Mouse (Mus musculus) midbrain, embryonic 16.5 days (tissue): ENCODE data around the gene Pid1. TPM values are rescaled to one million over a fixed set of nuclear protein-coding genes. Genes with fewer than 3 reads are reported as not detected.

ENCODE experiments used
- ATAC-seq: fragments of 200-750 bp; cut with Nextera tagmentation; 2 replicates; pipeline ENCODE4 v1.8.0; 2017; ENCODE audit warnings: moderate TSS enrichment
- H3K27ac ChIP-seq: fragments of 300-500 bp; sonication (generic); 2 replicates; pipeline ENCODE4 v1.5.1; 2014; ENCODE audit warnings: mild to moderate bottlenecking, low read length, mixed read lengths
- H3K27me3 ChIP-seq: fragments of 300-500 bp; sonication (generic); 2 replicates; pipeline ENCODE4 v1.6.1; 2014; ENCODE audit warnings: low read depth, low read length, mixed read lengths; ENCODE audit not compliant: control insufficient read depth, insufficient read depth
- H3K36me3 ChIP-seq: fragments of 300-500 bp; sonication (generic); 2 replicates; pipeline ENCODE4 v1.6.1; 2014; ENCODE audit warnings: mild to moderate bottlenecking, low read length, moderate library complexity, mixed read lengths; ENCODE audit not compliant: control insufficient read depth, insufficient read depth
- H3K4me1 ChIP-seq: fragments of 300-500 bp; sonication (generic); 2 replicates; pipeline ENCODE4 v1.6.1; 2014; ENCODE audit warnings: mild to moderate bottlenecking, low read length, mixed read lengths; ENCODE audit not compliant: control insufficient read depth, insufficient read depth
- H3K4me2 ChIP-seq: fragments of 300-500 bp; sonication (generic); 2 replicates; pipeline ENCODE4 v1.6.1; 2014; ENCODE audit warnings: mild to moderate bottlenecking, low read length, mixed read lengths
- H3K4me3 ChIP-seq: fragments of 300-500 bp; sonication (generic); 2 replicates; pipeline ENCODE4 v1.5.1; 2014; ENCODE audit warnings: low read depth, mild to moderate bottlenecking, low read length, moderate library complexity, mixed read lengths
- H3K9ac ChIP-seq: fragments of 300-500 bp; sonication (generic); 2 replicates; pipeline ENCODE4 v1.6.1; 2014; ENCODE audit warnings: low read depth, low read length, mixed read lengths
- H3K9me3 ChIP-seq: fragments of 300-500 bp; sonication (generic); replicated peaks from 2 replicates; pipeline ENCODE4 v1.6.1; 2014; ENCODE audit warnings: mild to moderate bottlenecking, low read length, mixed read lengths; ENCODE audit not compliant: control insufficient read depth, poor library complexity, severe bottlenecking
- WGBS: fragments of 180-500 bp; shearing (Covaris S2); extraction: QIAGEN DNeasy Blood & Tissue Kit; methylation state at CpG from one replicate; pipeline ENCODE4 v1.1.7; 2014; 5-methylcytosine and 5-hydroxymethylcytosine counted together
- polyA plus RNA-seq: library from polyadenylated mRNA; unstranded; fragments of >200 nt; fragmentation: Nextera tagmentation; extraction: Ambion mirVana; gene quantifications from 2 replicates; pipeline ENCODE4 v1.2.1, GENCODE M21; 2015

The Pid1 gene
- polyA plus RNA-seq, 1 experiment from 2014 or later: 82.7 TPM

DNA sequence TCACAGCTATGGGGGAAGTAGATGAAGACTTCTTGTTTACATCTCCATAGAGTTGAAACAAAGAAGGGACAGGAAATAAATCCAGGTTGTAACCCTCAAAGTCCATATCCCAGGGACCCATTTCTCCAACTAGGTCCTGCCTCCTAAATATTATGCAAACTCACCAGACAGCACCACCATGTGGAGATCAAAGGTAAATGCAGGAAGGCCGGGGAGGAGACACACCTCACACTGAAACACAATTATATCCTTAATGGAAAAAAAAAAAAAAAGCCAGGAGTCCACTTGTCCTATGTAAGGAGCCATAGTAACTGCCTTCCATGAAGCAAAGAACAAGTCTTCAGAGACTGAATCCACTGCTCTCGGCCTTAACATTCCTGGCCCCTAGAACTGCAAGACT, 261.9 kb downstream of the Pid1 start:
- Histone ChIP-seq H3K4me1 (no peaks in the 10 kb centered on the region), H3K4me2 (no peak overlapping the region), H3K9ac (no peak overlapping the region), H3K4me3 (no peak overlapping the region), H3K36me3 (no peaks in the 10 kb centered on the region), H3K9me3 (no peaks in the 10 kb centered on the region), H3K27me3 (no peaks in the 10 kb centered on the region), H3K27ac (no peak overlapping the region)
- 80% methylated on average over 2 of the region's 2 CpGs for WGBS
- ATAC-seq: no peak

DNA sequence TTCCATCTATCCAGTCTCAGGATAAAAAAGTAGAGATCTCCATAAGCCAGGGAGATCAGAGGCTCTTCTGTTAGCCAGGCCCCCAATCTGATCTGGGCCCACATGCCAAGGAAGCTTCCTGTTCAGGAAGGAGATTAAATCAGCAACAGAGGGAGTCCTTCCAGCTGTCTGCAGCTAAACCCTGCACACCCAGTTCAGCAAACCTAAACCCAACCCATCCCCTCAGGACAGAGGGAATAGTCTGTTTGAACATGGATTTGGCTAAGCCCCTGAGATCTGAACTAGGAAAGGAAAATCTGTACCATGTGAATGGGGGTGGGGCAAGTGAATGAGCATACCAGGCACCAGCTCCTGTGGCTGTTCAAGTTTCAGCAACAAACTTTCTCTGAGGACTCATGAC, 266.6 kb downstream of the Pid1 start:
- Histone ChIP-seq H3K4me2 (no peak overlapping the region), H3K4me3 (no peak overlapping the region), H3K4me1 (peaks cover 3% of the 10 kb centered on the region), H3K27ac (no peak overlapping the region), H3K36me3 (no peaks in the 10 kb centered on the region), H3K27me3 (no peaks in the 10 kb centered on the region), H3K9ac (no peak overlapping the region), H3K9me3 (no peaks in the 10 kb centered on the region)
- ATAC-seq: no peak

DNA sequence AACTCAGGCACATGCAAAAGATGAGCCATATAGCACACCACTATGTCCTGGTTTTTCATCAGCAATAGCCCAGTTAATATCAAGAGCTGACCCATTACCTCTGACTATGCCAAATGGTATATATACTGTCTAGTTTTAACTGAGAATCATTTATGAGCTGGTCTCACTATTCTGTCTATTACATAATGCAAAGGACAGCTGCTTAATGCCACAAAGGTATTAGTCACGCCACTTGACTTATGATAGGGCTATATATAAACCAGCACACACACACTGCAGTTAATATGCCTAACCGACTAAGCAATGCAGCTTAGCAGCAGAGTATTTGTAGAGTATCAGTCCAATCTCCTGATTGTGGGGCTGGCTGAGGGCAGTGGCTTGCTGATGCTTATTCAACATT, 270.7 kb downstream of the Pid1 start:
- no peaks in the 10 kb centered on the region for H3K27me3 ChIP-seq
- H3K4me3 ChIP-seq: no peak overlapping the region
- no peak overlapping the region for H3K27ac ChIP-seq
- 63% methylated on average over 2 of the region's 2 CpGs for WGBS
- no peak overlapping the region for H3K4me2 ChIP-seq
- ATAC-seq: no peak
- H3K4me1 ChIP-seq: peaks cover 3% of the 10 kb centered on the region
- no peak overlapping the region for H3K9ac ChIP-seq
- no peaks in the 10 kb centered on the region for H3K36me3 ChIP-seq
- H3K9me3 ChIP-seq: no peaks in the 10 kb centered on the region

DNA sequence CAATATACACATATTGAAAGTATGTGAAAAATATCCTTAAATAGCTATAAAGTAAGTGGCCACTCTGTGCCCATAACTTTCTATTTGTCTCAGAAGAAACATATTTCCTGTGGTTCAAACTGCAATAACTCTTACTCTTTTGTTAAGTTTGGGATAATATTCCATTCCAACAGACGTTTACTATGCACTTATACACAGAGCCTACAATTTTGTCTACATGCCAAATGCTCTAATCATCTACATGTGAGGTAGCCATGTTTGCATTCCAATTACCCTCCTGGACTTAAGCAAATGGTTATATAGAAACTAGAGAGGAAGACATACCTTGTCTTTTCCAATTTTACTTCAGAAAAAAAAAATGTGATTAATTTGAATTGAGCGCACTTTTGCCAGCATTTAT, 274.3 kb downstream of the Pid1 start:
- Histone ChIP-seq H3K9ac (no peak overlapping the region), H3K9me3 (no peaks in the 10 kb centered on the region), H3K27me3 (no peaks in the 10 kb centered on the region), H3K4me1 (peaks cover 3% of the 10 kb centered on the region), H3K4me2 (no peak overlapping the region), H3K36me3 (no peaks in the 10 kb centered on the region), H3K27ac (no peak overlapping the region), H3K4me3 (no peak overlapping the region)
- 85% methylated on average over 2 of the region's 2 CpGs for WGBS
- no peak for ATAC-seq

DNA sequence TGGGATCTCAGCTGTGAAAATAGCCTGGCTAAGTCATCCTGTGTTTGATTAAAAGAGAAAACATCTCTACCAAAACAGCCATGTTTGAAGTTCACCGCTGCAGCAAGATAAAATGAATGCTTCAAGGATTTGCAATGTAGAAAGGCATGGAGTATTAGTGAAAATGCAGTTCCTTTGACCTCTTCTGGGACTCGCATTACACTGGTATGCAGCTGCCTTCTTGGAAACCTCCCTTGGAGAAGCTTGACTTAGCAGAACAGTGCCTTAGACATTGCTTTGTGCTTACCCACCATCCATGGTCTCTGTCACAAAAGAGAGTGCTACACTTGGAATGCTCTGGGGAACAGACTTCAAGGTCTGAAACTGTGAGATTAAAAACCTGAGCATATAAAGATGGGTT, 276.0 kb downstream of the Pid1 start:
- WGBS: 66% methylated on average over 2 of the region's 2 CpGs
- no peaks in the 10 kb centered on the region for H3K9me3 ChIP-seq
- no peak overlapping the region for H3K9ac ChIP-seq
- H3K4me2 ChIP-seq: no peak overlapping the region
- no peaks in the 10 kb centered on the region for H3K4me1 ChIP-seq
- no peak overlapping the region for H3K27ac ChIP-seq
- no peaks in the 10 kb centered on the region for H3K27me3 ChIP-seq
- no peak overlapping the region for H3K4me3 ChIP-seq
- no peaks in the 10 kb centered on the region for H3K36me3 ChIP-seq
- ATAC-seq: no peak

DNA sequence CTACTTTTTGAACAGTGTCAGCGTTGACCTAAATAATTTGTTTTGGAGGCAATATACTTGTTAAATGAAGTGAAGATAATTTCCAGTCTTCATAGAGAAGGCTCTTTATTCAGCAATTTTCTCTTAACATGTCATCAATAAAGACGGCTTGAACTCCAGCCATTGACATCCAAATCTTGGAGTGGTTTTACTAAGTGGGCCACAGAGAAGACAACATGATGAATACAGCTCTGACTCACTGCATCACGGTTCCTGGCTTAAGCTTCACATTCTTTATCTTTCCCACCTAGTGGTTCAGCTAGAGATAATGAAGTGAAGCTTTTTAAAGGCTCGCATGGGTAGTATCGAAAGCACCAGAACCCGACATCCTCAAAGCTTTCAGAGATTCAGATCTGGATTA, 276.7 kb downstream of the Pid1 start:
- Histone ChIP-seq H3K4me1 (no peaks in the 10 kb centered on the region), H3K4me3 (no peak overlapping the region), H3K9me3 (no peaks in the 10 kb centered on the region), H3K9ac (no peak overlapping the region), H3K27ac (no peak overlapping the region), H3K36me3 (no peaks in the 10 kb centered on the region), H3K4me2 (no peak overlapping the region), H3K27me3 (no peaks in the 10 kb centered on the region)
- 76% methylated on average over 6 of the region's 6 CpGs for WGBS
- no peak for ATAC-seq

DNA sequence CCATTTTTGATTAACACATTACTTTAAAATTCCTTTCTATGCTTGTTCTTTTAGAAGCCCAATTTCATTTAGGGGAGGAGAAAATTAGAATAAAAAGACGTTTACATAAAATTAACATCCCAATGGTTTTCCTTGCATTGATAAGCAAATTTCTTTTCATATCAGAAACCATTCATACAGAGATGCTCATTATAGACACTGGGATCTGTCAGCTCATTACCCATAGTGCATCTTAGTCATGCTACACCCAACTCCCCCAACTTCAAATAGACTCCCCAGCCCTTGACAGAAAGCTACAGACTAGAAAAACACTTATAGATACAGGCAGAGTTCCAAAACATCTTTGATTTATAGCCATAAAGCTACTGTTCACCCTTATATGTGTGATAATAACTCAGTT, 277.5 kb downstream of the Pid1 start:
- H3K4me1 ChIP-seq: no peaks in the 10 kb centered on the region
- H3K9ac ChIP-seq: no peak overlapping the region
- H3K4me2 ChIP-seq: no peak overlapping the region
- H3K36me3 ChIP-seq: no peaks in the 10 kb centered on the region
- no peaks in the 10 kb centered on the region for H3K9me3 ChIP-seq
- H3K4me3 ChIP-seq: no peak overlapping the region
- no peak overlapping the region for H3K27ac ChIP-seq
- H3K27me3 ChIP-seq: no peaks in the 10 kb centered on the region
- WGBS: 41% methylated on average over 1 of the region's 1 CpGs
- no peak for ATAC-seq

DNA sequence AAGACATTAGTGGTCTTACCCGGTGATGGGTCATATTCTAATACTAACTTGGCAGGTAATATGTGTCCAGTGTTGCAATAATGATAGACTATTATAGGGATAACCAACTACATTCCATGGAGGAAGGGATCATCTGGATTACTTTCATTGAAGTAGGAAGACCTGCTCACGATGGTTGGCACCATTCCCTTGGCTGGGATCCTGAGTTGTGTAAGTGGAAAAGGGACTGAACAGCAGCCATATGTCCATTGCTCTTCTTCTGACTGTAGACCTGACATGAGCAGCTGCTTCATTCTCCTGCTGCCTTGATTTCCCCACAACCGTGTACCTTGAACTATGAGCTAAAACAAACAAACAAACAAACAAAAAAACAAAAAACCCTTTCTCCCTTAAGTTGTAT, 278.6 kb downstream of the Pid1 start:
- 92% methylated on average over 3 of the region's 3 CpGs for WGBS
- H3K4me1 ChIP-seq: no peaks in the 10 kb centered on the region
- no peaks in the 10 kb centered on the region for H3K9me3 ChIP-seq
- no peak overlapping the region for H3K9ac ChIP-seq
- no peaks in the 10 kb centered on the region for H3K36me3 ChIP-seq
- no peak overlapping the region for H3K27ac ChIP-seq
- H3K27me3 ChIP-seq: no peaks in the 10 kb centered on the region
- ATAC-seq: no peak
- H3K4me3 ChIP-seq: no peak overlapping the region
- H3K4me2 ChIP-seq: no peak overlapping the region

DNA sequence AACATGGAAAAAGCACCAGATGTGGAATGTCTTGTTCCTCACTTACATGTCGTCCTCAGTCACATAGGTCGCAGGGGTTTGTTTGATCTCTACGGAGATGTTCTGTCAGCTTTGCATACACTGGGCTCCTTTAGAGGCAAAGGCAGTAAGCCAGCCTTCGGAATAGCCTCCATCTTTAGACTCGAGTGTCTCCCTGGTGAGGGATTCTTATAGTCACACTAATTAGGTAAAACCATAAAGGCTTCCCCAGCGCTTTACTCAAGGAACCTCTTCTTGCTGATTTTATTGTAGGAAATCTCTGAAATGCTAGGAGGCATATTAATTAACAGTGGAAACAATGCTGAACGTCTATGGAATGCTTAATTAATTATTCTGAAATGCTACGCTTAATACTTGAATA, 284.4 kb downstream of the Pid1 start:
- Histone ChIP-seq H3K9ac (no peak overlapping the region), H3K27ac (no peak overlapping the region), H3K36me3 (no peaks in the 10 kb centered on the region), H3K4me1 (no peaks in the 10 kb centered on the region), H3K27me3 (no peaks in the 10 kb centered on the region), H3K9me3 (no peaks in the 10 kb centered on the region), H3K4me2 (no peak overlapping the region), H3K4me3 (no peak overlapping the region)
- no peak for ATAC-seq
- WGBS: 56% methylated on average over 8 of the region's 8 CpGs

DNA sequence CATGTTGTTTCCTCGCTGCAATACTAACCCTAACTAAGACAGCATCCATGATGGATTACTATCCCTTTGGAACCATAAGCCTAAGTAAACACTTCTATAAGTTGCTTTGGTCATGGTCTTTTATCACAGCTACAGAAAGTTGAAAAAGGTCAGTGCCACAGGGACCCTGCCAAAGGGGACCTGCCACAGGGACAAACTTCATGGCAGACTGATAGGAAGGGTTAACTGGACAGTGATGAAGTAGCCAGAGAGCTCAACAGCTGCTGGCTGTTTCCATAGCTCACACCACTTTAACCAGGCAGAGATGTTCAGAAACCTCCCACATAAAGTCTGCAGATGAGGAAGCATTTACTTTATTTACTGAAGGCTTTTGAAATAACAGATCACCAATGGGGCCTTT, 287.0 kb downstream of the Pid1 start:
- H3K4me2 ChIP-seq: no peak overlapping the region
- no peaks in the 10 kb centered on the region for H3K36me3 ChIP-seq
- ATAC-seq: no peak
- no peak overlapping the region for H3K27ac ChIP-seq
- H3K9me3 ChIP-seq: no peaks in the 10 kb centered on the region
- no peaks in the 10 kb centered on the region for H3K4me1 ChIP-seq
- H3K27me3 ChIP-seq: no peaks in the 10 kb centered on the region
- 96% methylated on average over 1 of the region's 1 CpGs for WGBS
- no peak overlapping the region for H3K4me3 ChIP-seq
- H3K9ac ChIP-seq: no peak overlapping the region
